Mouse (Mus musculus): Measurements from ENCODE around the gene Mybl2. TPM values are rescaled to one million over a fixed set of nuclear protein-coding genes. Genes with fewer than 3 reads are reported as not detected.

The Mybl2 gene
- polyA plus RNA-seq, 1 experiment from 2014 or later, result 5.3 TPM

GRCm38 (mm10) chr2:163121353-163121660 lies 66.8 kb downstream of the Mybl2 start:
- Histone ChIP-seq H3K9me3 (ENCODE audit: control insufficient read depth, low read length) (no peaks in the 10 kb centered on the region), H3K27ac (replicated peaks) (no peak overlapping the region), H3K9ac (ENCODE audit: low read length) (no peak overlapping the region), H3K36me3 (ENCODE audit: control insufficient read depth, insufficient read depth, low read length) (no peaks in the 10 kb centered on the region), H3K27me3 (ENCODE audit: control insufficient read depth, insufficient read depth, low read length) (no peaks in the 10 kb centered on the region; the same call in 1 of the 2 replicates), H3K4me3 (ENCODE audit: low read depth, low read length) (no peak overlapping the region), H3K4me1 (replicated peaks; ENCODE audit: control insufficient read depth, insufficient read depth) (no peaks in the 10 kb centered on the region), H3K4me2 (replicated peaks; ENCODE audit: low read depth) (no peak overlapping the region)
- DNase-seq (ENCODE audit: low spot score) (no peak), ATAC-seq (ENCODE audit: low FRiP score, low TSS enrichment) (no peak)
- TF ChIP-seq EP300 (optimal IDR thresholded peaks at IDR 0.05) (no peak), CTCF (IDR thresholded peaks at IDR 0.05; ENCODE audit: low read depth) (no peak)
- WGBS, result 90% methylated on average over 3 of the region's 3 CpGs

- Histone ChIP-seq H3K9ac (ENCODE audit: low read length) (no peak overlapping the region), H3K9me3 (ENCODE audit: control insufficient read depth, low read length) (no peaks in the 10 kb centered on the region), H3K4me3 (ENCODE audit: low read depth, low read length) (no peak overlapping the region), H3K27me3 (ENCODE audit: control insufficient read depth, insufficient read depth, low read length) (no peaks in the 10 kb centered on the region; the same call in 1 of the 2 replicates), H3K36me3 (ENCODE audit: control insufficient read depth, insufficient read depth, low read length) (no peaks in the 10 kb centered on the region), H3K27ac (replicated peaks) (no peak overlapping the region), H3K4me1 (replicated peaks; ENCODE audit: control insufficient read depth, insufficient read depth) (no peaks in the 10 kb centered on the region), H3K4me2 (replicated peaks; ENCODE audit: low read depth) (no peak overlapping the region; the same call in 1 of the 2 replicates)
- DNase-seq (ENCODE audit: low spot score) (peak; percentile 62), ATAC-seq (ENCODE audit: low FRiP score, low TSS enrichment) (peak; percentile 94)
- TF ChIP-seq CTCF (IDR thresholded peaks at IDR 0.05; ENCODE audit: low read depth), result no peak
- TF ChIP-seq EP300 (optimal IDR thresholded peaks at IDR 0.05), result no peak
- 11% methylated on average over 9 of the region's 9 CpGs for WGBS
These were observed 67.8 kb downstream of the Mybl2 start for GRCm38 (mm10) chr2:163122319-163122718.

GRCm38 (mm10) chr2:163123496-163123895 lies 69.0 kb downstream of the Mybl2 start:
- Histone ChIP-seq H3K4me3 (ENCODE audit: low read depth, low read length) (no peak overlapping the region), H3K36me3 (ENCODE audit: control insufficient read depth, insufficient read depth, low read length) (no peaks in the 10 kb centered on the region), H3K27ac (replicated peaks) (no peak overlapping the region), H3K4me2 (replicated peaks; ENCODE audit: low read depth) (no peak overlapping the region), H3K9me3 (ENCODE audit: control insufficient read depth, low read length) (no peaks in the 10 kb centered on the region), H3K4me1 (replicated peaks; ENCODE audit: control insufficient read depth, insufficient read depth) (no peaks in the 10 kb centered on the region), H3K27me3 (ENCODE audit: control insufficient read depth, insufficient read depth, low read length) (no peaks in the 10 kb centered on the region; the same call in 1 of the 2 replicates), H3K9ac (ENCODE audit: low read length) (no peak overlapping the region)
- 69% methylated on average over 5 of the region's 5 CpGs for WGBS
- TF ChIP-seq CTCF (IDR thresholded peaks at IDR 0.05; ENCODE audit: low read depth) (no peak), EP300 (optimal IDR thresholded peaks at IDR 0.05) (no peak)
- no peak for ATAC-seq (ENCODE audit: low FRiP score, low TSS enrichment)
- DNase-seq (ENCODE audit: low spot score), result no peak

- ATAC-seq (ENCODE audit: low FRiP score, low TSS enrichment) (no peak), DNase-seq (ENCODE audit: low spot score) (no peak)
- TF ChIP-seq EP300 (optimal IDR thresholded peaks at IDR 0.05) (no peak), CTCF (IDR thresholded peaks at IDR 0.05; ENCODE audit: low read depth) (no peak)
- Histone ChIP-seq H3K4me1 (replicated peaks; ENCODE audit: control insufficient read depth, insufficient read depth) (no peaks in the 10 kb centered on the region), H3K27me3 (ENCODE audit: control insufficient read depth, insufficient read depth, low read length) (no peaks in the 10 kb centered on the region), H3K36me3 (ENCODE audit: control insufficient read depth, insufficient read depth, low read length) (no peaks in the 10 kb centered on the region), H3K27ac (replicated peaks) (no peak overlapping the region), H3K4me3 (ENCODE audit: low read depth, low read length) (no peak overlapping the region), H3K9me3 (ENCODE audit: control insufficient read depth, low read length) (no peaks in the 10 kb centered on the region), H3K9ac (ENCODE audit: low read length) (no peak overlapping the region), H3K4me2 (replicated peaks; ENCODE audit: low read depth) (no peak overlapping the region)
- WGBS, result 77% methylated on average over 5 of the region's 5 CpGs
These were observed 76.3 kb downstream of the Mybl2 start for GRCm38 (mm10) chr2:163130837-163131236.

GRCm38 (mm10) chr2:163132314-163132713 lies 77.8 kb downstream of the Mybl2 start:
- H3K36me3 ChIP-seq (ENCODE audit: control insufficient read depth, insufficient read depth, low read length), result no peaks in the 10 kb centered on the region
- TF ChIP-seq CTCF (IDR thresholded peaks at IDR 0.05; ENCODE audit: low read depth), result no peak
- TF ChIP-seq EP300 (optimal IDR thresholded peaks at IDR 0.05), result no peak
- no peak for ATAC-seq (ENCODE audit: low FRiP score, low TSS enrichment)
- no peak overlapping the region for H3K9ac ChIP-seq (ENCODE audit: low read length)
- no peak overlapping the region for H3K4me3 ChIP-seq (ENCODE audit: low read depth, low read length)
- no peak overlapping the region for H3K4me2 ChIP-seq (replicated peaks; ENCODE audit: low read depth)
- DNase-seq (ENCODE audit: low spot score), result no peak
- no peak overlapping the region for H3K27ac ChIP-seq (replicated peaks)
- WGBS, result 82% methylated on average over 5 of the region's 5 CpGs
- H3K9me3 ChIP-seq (ENCODE audit: control insufficient read depth, low read length), result no peaks in the 10 kb centered on the region
- no peaks in the 10 kb centered on the region for H3K4me1 ChIP-seq (replicated peaks; ENCODE audit: control insufficient read depth, insufficient read depth)
- H3K27me3 ChIP-seq (ENCODE audit: control insufficient read depth, insufficient read depth, low read length), result no peaks in the 10 kb centered on the region

Small RNA genes within 50 kb of the gene (microRNA-seq; reads per million reads assigned to microRNA genes)
- gene Gm22174 (not detected), gene Mir7003 (not detected)

Other genes starting within 250 kb of the Mybl2 start
- gene Srsf6, start 123.2 kb upstream of the Mybl2 start, polyA plus RNA-seq (2015; fragmentation: Nextera tagmentation; extraction: Ambion mirVana), result 64.8 and 67.5 TPM in 2 replicates
- 0.02 and 0.24 TPM in 2 replicates for gene L3mbtl1, start 111.2 kb upstream of the Mybl2 start, polyA plus RNA-seq (2015; fragmentation: Nextera tagmentation; extraction: Ambion mirVana)
- gene Sgk2, start 67.4 kb upstream of the Mybl2 start, polyA plus RNA-seq (2015; fragmentation: Nextera tagmentation; extraction: Ambion mirVana), result 2.6 and 3.3 TPM in 2 replicates
- gene Ift52, start 37.3 kb upstream of the Mybl2 start, polyA plus RNA-seq (2015; fragmentation: Nextera tagmentation; extraction: Ambion mirVana), result 32.3 and 34.3 TPM in 2 replicates
- 0.16 TPM in 1 of 2 replicates, not detected in the other for gene Gtsf1l, start 33.2 kb downstream of the Mybl2 start, polyA plus RNA-seq (2015; fragmentation: Nextera tagmentation; extraction: Ambion mirVana)
- gene Tox2, start 148.4 kb downstream of the Mybl2 start, polyA plus RNA-seq (2015; fragmentation: Nextera tagmentation; extraction: Ambion mirVana), result 0.98 and 1.5 TPM in 2 replicates